Mouse (Mus musculus) forebrain, postnatal 0 days (tissue): ENCODE data around the gene Cyp2c23. TPM values are rescaled to one million over a fixed set of nuclear protein-coding genes. Genes with fewer than 3 reads are reported as not detected.

Source experiments
- ATAC-seq: fragments of 200-750 bp; cut with Nextera tagmentation; 2 replicates; pipeline ENCODE4 v1.8.0; 2017; ENCODE audit warnings: mild to moderate bottlenecking, moderate library complexity
- DNase-seq: peaks from one replicate; pipeline ENCODE4 v3.0.0-alpha.2; 2015
- H3K27ac ChIP-seq: fragments of 300-500 bp; sonication (generic); 2 replicates; pipeline ENCODE4 v1.5.1; 2014; ENCODE audit warnings: low read depth, mild to moderate bottlenecking, antibody characterized with exemption, low read length, moderate library complexity, mixed read lengths
- H3K27me3 ChIP-seq: fragments of 300-500 bp; sonication (generic); 2 replicates; pipeline ENCODE4 v1.6.1; 2014; ENCODE audit warnings: mild to moderate bottlenecking, low read length, mixed read lengths; ENCODE audit not compliant: insufficient read depth
- H3K36me3 ChIP-seq: fragments of 300-500 bp; sonication (generic); 2 replicates; pipeline ENCODE4 v1.6.1; 2014; ENCODE audit warnings: mild to moderate bottlenecking, moderate library complexity; ENCODE audit not compliant: insufficient read depth
- H3K4me1 ChIP-seq: fragments of 300-500 bp; sonication (generic); 2 replicates; pipeline ENCODE4 v1.6.1; 2014; ENCODE audit warnings: antibody characterized with exemption; ENCODE audit not compliant: insufficient read depth
- H3K4me2 ChIP-seq: fragments of 300-500 bp; sonication (generic); 2 replicates; pipeline ENCODE4 v1.6.1; 2014; ENCODE audit warnings: low read depth, mild to moderate bottlenecking, moderate library complexity
- H3K4me3 ChIP-seq: fragments of 300-500 bp; sonication (generic); 2 replicates; pipeline ENCODE4 v1.5.1; 2014; ENCODE audit warnings: low read depth, low read length, mixed read lengths
- H3K9ac ChIP-seq: fragments of 300-500 bp; sonication (generic); 2 replicates; pipeline ENCODE4 v1.6.1; 2014; ENCODE audit warnings: mild to moderate bottlenecking
- H3K9me3 ChIP-seq: fragments of 300-500 bp; sonication (generic); 2 replicates; pipeline ENCODE4 v1.6.1; 2016; ENCODE audit warnings: low read length
- CTCF ChIP-seq: sonication (generic); IDR thresholded peaks from 2 replicates; pipeline ENCODE4 v1.5.1; 2016; ENCODE audit warnings: antibody characterized with exemption, control low read depth, low read depth
- WGBS: fragments of 180-500 bp; shearing (Covaris S2); extraction: QIAGEN DNeasy Blood & Tissue Kit; methylation state at CpG from one replicate; pipeline ENCODE4 v1.1.7; 2014; 5-methylcytosine and 5-hydroxymethylcytosine counted together
- polyA plus RNA-seq: library from polyadenylated mRNA; unstranded; fragments of >200 nt; fragmentation: Nextera tagmentation; extraction: Ambion mirVana; gene quantifications from 2 replicates; pipeline ENCODE4 v1.2.1, GENCODE M21; 2015
- total RNA-seq: library from RNA; depleted of rRNA; stranded (reverse); fragments of >200 nt; gene quantifications from 2 replicates; pipeline ENCODE4 v1.2.3, GENCODE M21; 2014

The Cyp2c23 gene
- total and polyA plus RNA-seq, 2 experiments from 2014 or later: not detected

DNA sequence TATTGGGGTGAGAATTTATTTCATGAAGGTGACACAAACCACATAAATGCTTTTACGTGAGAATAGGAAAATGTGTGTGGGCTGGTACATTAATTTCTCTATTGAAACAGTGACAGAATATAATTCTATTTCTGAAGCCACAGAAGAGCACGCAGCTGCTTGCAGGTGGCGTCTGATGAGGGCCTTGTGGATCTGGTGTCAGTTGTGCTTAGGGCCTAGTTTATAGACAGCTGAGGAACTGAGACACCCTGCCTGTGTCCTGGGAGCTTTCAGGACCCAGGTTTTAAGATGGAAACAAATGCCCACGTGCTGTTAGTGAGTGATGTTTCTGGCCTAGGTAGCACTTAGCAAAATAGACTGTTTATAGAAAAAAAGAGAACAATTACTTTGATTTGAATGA lies 24.0 kb downstream of the Cyp2c23 start:
- 68% methylated on average over 4 of the region's 4 CpGs for WGBS
- no peak for ATAC-seq

DNA sequence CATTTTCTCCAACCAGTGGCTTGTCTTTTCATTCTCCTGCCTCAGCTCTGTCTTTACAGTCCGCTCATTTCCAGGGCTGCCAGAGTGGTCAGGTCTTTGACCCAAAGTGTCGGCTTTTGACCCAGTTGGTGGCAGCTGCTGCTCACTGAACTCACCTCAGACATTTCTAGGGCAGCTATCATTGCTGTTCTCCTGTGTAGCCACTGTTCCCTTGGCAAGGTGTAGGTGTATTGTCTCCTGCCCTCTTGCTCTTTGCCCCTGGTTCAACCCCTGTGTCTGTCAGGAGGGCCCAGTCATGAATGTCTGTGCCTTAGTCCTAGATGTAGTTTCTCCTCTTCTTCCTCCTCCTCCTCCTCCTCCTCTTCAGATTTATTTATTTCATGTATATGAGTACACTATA lies 24.7 kb downstream of the Cyp2c23 start:
- Histone ChIP-seq H3K27me3 (no peaks in the 10 kb centered on the region), H3K9ac (no peak overlapping the region), H3K9me3 (no peaks in the 10 kb centered on the region), H3K27ac (no peak overlapping the region), H3K4me2 (no peak overlapping the region), H3K4me1 (no peaks in the 10 kb centered on the region), H3K4me3 (no peak overlapping the region), H3K36me3 (no peaks in the 10 kb centered on the region)
- ATAC-seq: no peak
- TF ChIP-seq CTCF: no peak
- 92% methylated on average over 2 of the region's 2 CpGs for WGBS
- DNase-seq: no peak

More for the DNA sequence above, 24.0 kb downstream of the Cyp2c23 start:
- Histone ChIP-seq H3K27ac (no peak overlapping the region), H3K4me2 (no peak overlapping the region), H3K36me3 (no peaks in the 10 kb centered on the region), H3K9ac (no peak overlapping the region), H3K9me3 (no peaks in the 10 kb centered on the region), H3K4me3 (no peak overlapping the region), H3K4me1 (no peaks in the 10 kb centered on the region), H3K27me3 (no peaks in the 10 kb centered on the region)
- TF ChIP-seq CTCF: no peak
- no peak for DNase-seq

DNA sequence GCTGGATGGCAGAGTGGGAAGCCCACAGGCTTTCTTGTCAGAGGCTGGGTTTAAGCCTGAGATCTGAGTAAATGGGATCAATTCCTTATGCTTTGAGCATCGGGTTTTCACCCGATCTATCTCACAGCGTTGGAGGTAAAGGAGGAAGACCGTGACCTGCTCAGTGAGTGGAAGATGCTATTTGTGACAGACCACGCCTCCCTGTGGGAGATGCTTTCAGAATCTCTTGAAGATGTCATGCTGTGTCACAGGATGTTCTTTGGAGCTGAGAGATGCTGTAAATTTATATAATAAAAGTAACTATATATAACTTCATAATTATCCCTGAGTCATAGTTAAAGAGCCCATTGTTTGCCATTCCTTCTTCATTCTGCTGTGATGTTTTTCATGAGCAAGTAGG lies 28.3 kb downstream of the Cyp2c23 start:
- H3K27ac ChIP-seq: no peak overlapping the region
- H3K4me2 ChIP-seq: no peak overlapping the region
- DNase-seq: no peak
- no peak for ATAC-seq
- H3K36me3 ChIP-seq: no peaks in the 10 kb centered on the region
- H3K4me1 ChIP-seq: no peaks in the 10 kb centered on the region
- no peak overlapping the region for H3K9ac ChIP-seq
- H3K27me3 ChIP-seq: no peaks in the 10 kb centered on the region
- no peaks in the 10 kb centered on the region for H3K9me3 ChIP-seq
- no peak overlapping the region for H3K4me3 ChIP-seq
- WGBS: 74% methylated on average over 5 of the region's 5 CpGs
- TF ChIP-seq CTCF: no peak

DNA sequence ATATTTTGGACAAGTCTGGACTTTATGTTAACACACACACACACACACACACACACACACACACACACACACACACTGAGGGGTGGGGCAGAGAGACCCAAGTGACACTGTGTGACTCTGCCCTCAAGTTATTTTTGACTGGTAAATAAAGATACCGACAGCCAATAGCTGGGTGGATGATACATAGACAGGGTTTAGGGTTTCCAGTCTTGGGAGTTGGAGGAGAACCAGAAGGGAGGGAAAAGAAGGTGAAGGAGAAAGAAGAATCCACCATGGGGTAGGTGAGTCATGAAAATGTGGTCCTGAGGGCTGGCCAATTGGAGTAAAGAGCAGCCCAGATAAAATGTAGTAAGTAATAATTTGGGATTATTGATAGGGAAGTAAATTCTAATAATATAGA lies 28.9 kb downstream of the Cyp2c23 start:
- ATAC-seq: no peak
- 88% methylated on average over 1 of the region's 1 CpGs for WGBS
- no peak overlapping the region for H3K4me3 ChIP-seq

DNA sequence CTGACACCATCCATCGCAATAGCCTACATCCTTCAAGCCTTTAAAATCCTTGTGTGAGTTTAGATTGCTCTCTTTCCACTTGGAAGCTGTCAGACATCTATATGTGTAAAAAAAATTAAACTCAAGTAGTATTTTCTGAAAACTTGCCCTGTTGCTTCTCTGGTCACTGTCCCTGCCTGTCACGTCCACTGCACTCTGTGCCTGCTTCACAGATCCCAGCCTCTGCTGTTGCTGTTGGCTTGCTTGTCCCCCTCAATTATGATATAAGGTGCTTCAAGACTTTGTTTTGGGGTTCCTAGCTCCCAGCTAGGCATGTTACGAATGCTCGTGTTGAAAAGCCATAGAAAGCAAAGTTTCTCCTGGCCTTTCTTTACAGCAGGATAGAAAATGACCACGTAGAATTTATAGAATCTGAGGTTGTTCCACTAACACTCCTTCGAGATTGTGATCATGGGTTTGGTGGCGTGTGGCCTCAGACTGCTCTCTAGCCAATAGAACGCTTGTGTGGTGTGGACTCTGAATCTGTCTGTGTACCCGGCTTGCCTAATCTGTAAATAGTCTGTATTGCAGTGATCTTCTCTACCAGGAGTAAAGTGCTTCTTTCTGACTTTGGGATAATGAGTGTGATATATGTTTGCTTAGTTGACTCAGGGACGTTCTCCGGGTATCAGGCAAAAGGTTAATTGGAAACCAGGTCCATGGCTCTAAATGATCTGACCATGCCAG lies 30.0 kb downstream of the Cyp2c23 start:
- no peak overlapping the region for H3K9ac ChIP-seq
- H3K9me3 ChIP-seq: no peaks in the 10 kb centered on the region
- no peak for DNase-seq
- H3K27me3 ChIP-seq: no peaks in the 10 kb centered on the region
- no peak overlapping the region for H3K27ac ChIP-seq
- no peaks in the 10 kb centered on the region for H3K36me3 ChIP-seq
- H3K4me1 ChIP-seq: no peaks in the 10 kb centered on the region
- H3K4me2 ChIP-seq: no peak overlapping the region
- 82% methylated on average over 11 of the region's 11 CpGs for WGBS
- no peak for ATAC-seq
- no peak for TF ChIP-seq CTCF
- no peak overlapping the region for H3K4me3 ChIP-seq

More for the DNA sequence above, 28.9 kb downstream of the Cyp2c23 start:
- no peaks in the 10 kb centered on the region for H3K27me3 ChIP-seq
- no peak for DNase-seq
- no peak for TF ChIP-seq CTCF
- H3K27ac ChIP-seq: no peak overlapping the region
- H3K4me2 ChIP-seq: no peak overlapping the region
- H3K36me3 ChIP-seq: no peaks in the 10 kb centered on the region
- H3K4me1 ChIP-seq: no peaks in the 10 kb centered on the region
- no peak overlapping the region for H3K9ac ChIP-seq
- H3K9me3 ChIP-seq: no peaks in the 10 kb centered on the region

DNA sequence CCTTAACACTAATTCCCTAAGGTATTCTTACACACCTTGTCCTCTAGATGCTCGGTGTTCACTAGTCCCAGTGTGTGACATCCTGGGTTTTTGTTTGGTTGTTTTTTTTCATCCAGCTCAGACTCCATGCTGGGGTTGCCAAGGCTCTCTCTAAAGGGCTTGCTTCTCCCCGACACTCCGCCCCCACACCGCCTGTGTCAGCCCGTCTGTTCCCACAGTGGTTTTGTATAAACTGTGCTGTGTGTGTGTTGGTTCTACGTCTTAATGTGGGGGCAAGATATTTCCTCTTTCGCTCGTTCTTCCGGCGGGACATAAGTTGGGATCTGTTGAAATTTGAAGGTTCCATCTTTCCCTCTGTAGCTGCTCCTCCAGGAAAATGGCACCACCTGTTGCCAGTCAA lies 30.9 kb downstream of the Cyp2c23 start:
- Histone ChIP-seq H3K4me3 (no peak overlapping the region), H3K9me3 (no peaks in the 10 kb centered on the region), H3K27me3 (no peaks in the 10 kb centered on the region), H3K27ac (no peak overlapping the region), H3K4me1 (no peaks in the 10 kb centered on the region), H3K36me3 (no peaks in the 10 kb centered on the region), H3K9ac (no peak overlapping the region), H3K4me2 (no peak overlapping the region)
- WGBS: 84% methylated on average over 10 of the region's 10 CpGs
- DNase-seq: no peak
- ATAC-seq: no peak
- no peak for TF ChIP-seq CTCF

DNA sequence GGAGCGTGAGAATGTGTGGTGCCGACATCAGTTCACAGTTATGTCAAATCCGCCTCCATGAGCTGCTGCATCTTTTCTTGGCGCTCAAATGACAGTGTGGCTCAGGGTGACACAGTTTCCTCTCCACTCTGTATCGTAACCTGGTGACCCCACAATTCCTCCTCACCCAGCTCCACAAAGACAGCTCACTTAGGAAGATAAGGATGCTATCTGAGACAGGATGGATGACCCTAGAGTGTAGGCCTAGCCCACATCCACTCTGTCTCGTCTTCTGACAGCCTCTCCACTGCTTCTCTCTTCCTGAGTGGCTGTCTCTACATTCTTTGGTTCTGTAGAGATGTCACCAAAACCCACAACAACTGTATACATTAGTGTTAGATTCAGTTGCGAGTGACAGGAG lies 33.6 kb downstream of the Cyp2c23 start:
- Histone ChIP-seq H3K4me1 (no peaks in the 10 kb centered on the region), H3K4me3 (no peak overlapping the region), H3K9me3 (no peaks in the 10 kb centered on the region), H3K36me3 (no peaks in the 10 kb centered on the region), H3K27ac (no peak overlapping the region), H3K9ac (no peak overlapping the region), H3K4me2 (no peak overlapping the region), H3K27me3 (no peaks in the 10 kb centered on the region)
- ATAC-seq (no peak), DNase-seq (no peak)
- no peak for TF ChIP-seq CTCF
- 86% methylated on average over 7 of the region's 7 CpGs for WGBS
